Mouse (Mus musculus) liver, postnatal 0 days (tissue): Measurements from ENCODE around the gene Chd6. TPM values are rescaled to one million over a fixed set of nuclear protein-coding genes. Genes with fewer than 3 reads are reported as not detected.

ENCODE experiments used
- ATAC-seq: fragments of 200-750 bp; cut with Nextera tagmentation; 2 replicates; pipeline ENCODE4 v1.8.0; 2017; ENCODE audit warnings: mild to moderate bottlenecking, moderate library complexity
- DNase-seq: peaks from one replicate; pipeline ENCODE4 v3.0.0-alpha.2; 2016
- H3K27ac ChIP-seq: fragments of 300-500 bp; sonication (generic); 2 replicates; pipeline ENCODE4 v1.5.1; 2014; ENCODE audit warnings: antibody characterized with exemption, moderate library complexity, mild to moderate bottlenecking, low read depth
- H3K27me3 ChIP-seq: fragments of 300-500 bp; sonication (generic); 2 replicates; pipeline ENCODE4 v1.6.1; 2014; ENCODE audit warnings: low read length, control low read depth, mixed read lengths; ENCODE audit not compliant: insufficient read depth
- H3K36me3 ChIP-seq: fragments of 300-500 bp; sonication (generic); replicated peaks from 2 replicates; pipeline ENCODE4 v1.6.1; 2014; ENCODE audit warnings: mild to moderate bottlenecking, control low read depth, low read length, moderate library complexity, mixed read lengths; ENCODE audit not compliant: insufficient read depth
- H3K4me1 ChIP-seq: fragments of 300-500 bp; sonication (generic); 2 replicates; pipeline ENCODE4 v1.6.1; 2014; ENCODE audit warnings: antibody characterized with exemption, mild to moderate bottlenecking, control low read depth; ENCODE audit not compliant: insufficient read depth
- H3K4me2 ChIP-seq: fragments of 300-500 bp; sonication (generic); 2 replicates; pipeline ENCODE4 v1.6.1; 2014; ENCODE audit warnings: low read depth, mild to moderate bottlenecking, low read length, moderate library complexity, mixed read lengths
- H3K4me3 ChIP-seq: fragments of 300-500 bp; sonication (generic); 2 replicates; pipeline ENCODE4 v1.5.1; 2014; ENCODE audit warnings: low read depth, low read length
- H3K9ac ChIP-seq: fragments of 300-500 bp; sonication (generic); replicated peaks from 2 replicates; pipeline ENCODE4 v1.6.1; 2014; ENCODE audit warnings: mild to moderate bottlenecking, moderate library complexity
- H3K9me3 ChIP-seq: fragments of 300-500 bp; sonication (generic); 2 replicates; pipeline ENCODE4 v1.6.1; 2016; ENCODE audit warnings: mild to moderate bottlenecking, control low read depth, low read length, mixed read lengths
- CTCF ChIP-seq: sonication (generic); IDR thresholded peaks from 2 replicates; pipeline ENCODE4 v1.5.1; 2016; ENCODE audit warnings: antibody characterized with exemption, low read depth
- EP300 ChIP-seq: IDR thresholded peaks from 2 replicates; pipeline ENCODE4 v1.6.1; 2016; ENCODE audit warnings: antibody characterized with exemption, low read depth, mild to moderate bottlenecking
- WGBS: fragments of 180-500 bp; shearing (Covaris S2); extraction: QIAGEN DNeasy Blood & Tissue Kit; methylation state at CpG from one replicate; pipeline ENCODE4 v1.1.7; 2014; ENCODE audit not compliant: insufficient replicate concordance; 5-methylcytosine and 5-hydroxymethylcytosine counted together
- polyA plus RNA-seq: library from polyadenylated mRNA; unstranded; fragments of >200 nt; fragmentation: Nextera tagmentation; extraction: Ambion mirVana; gene quantifications from 2 replicates; pipeline ENCODE4 v1.2.1, GENCODE M21; 2015

Chd6 gene
- polyA plus RNA-seq, 1 experiment from 2014 or later, result 4.0 TPM

DNA sequence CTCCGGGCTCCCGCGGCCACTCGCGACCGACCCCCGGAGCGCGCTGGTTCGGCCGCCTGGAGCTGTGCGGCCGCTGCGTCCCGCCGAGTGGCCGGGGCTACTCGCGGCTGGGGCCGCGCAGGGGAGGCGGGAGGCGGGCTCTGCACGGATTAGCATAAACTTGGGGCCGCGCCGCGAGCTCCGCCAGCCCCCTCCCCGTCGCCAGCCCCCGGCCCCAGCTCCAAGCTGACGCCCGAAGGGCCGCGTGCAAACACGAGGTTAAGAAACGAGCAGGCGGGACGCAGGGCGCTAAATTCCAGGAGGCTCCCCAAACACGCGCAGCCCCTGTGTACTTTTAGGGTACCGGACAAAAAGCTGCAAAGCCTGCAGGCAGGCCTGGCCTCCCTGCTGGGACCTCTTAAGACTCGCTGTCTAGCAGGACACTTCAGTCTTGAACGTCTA, 196.6 kb downstream of the Chd6 start, which contains the start of gene Emilin3:
Emilin3 (minus strand) TSS at position 98 of the 441 bp plus-strand sequence.
- WGBS, result 8% methylated on average over 35 of the region's 46 CpGs
- H3K27me3 ChIP-seq, result peaks cover 34% of the 10 kb centered on the region
- 0 out of 2 replicates have a peak, but pooled peaks cover 4% of the 10 kb centered on the region for H3K4me1 ChIP-seq
- no peak within 1 kb of the TSS for H3K27ac ChIP-seq
- no peaks in the 10 kb centered on the region for H3K9me3 ChIP-seq
- H3K4me3 ChIP-seq, result peak within 1 kb of the TSS; percentile 27
- ATAC-seq (no peak), DNase-seq (no peak)
- peak within 1 kb of the TSS; percentile 63 for H3K4me2 ChIP-seq
- TF ChIP-seq EP300 (no peak), CTCF (no peak)
- H3K9ac ChIP-seq, result no peak within 1 kb of the TSS
- H3K36me3 ChIP-seq, result no peaks in the 10 kb centered on the region

DNA sequence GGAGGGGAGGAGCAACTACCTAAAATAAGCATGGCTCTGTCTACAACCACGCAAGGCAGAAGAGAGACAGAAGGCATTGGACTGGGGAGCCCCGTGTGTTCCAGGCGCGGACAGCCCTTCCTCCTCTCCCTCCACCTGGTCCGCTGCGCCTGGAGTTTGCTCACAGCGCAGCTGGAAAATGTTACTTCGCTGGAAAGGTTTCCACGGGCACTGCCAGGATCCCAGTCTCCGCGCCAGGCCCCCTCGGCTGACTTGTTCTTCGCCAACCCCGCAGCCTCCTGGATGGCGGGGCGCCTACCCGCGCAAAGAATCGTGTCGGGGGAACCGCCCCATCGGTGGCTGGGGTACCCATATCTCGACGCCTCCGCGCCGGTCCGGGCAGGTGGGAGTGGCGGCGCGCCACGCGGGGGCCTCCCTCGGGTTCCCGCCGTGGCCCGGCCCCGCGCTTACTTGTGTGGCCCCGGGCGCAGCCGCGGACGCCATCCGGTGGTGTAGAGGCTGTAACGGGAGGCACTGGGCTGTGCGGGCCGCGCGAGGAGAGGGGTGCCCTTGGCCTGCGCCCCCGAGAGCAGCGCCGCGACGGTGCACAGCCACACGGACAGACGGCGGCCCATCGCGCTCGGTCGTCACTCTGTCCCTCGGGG, 197.2 kb downstream of the Chd6 start:
- TF ChIP-seq CTCF (no peak), EP300 (no peak)
- 3% methylated on average over 49 of the region's 64 CpGs for WGBS

DNA sequence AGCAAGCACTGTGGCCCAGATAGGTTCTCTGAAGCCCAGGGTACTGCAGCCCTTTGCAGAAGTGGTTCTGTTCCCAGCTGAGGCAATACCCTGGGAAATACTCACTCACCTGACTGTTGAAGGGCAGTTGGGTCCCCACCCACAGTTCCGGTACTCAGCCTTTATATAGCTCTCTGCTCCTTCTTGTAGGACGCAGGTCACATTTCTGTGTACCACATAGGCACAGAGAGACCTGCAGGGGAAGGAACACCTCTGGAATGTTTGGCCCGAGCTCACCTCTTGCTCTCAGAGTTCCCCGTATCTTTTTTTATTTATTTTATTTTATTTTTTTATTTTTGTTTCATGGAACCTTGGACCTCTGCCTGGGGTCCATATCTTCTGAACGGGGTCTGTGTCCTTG, 198.2 kb downstream of the Chd6 start:
- WGBS, result 71% methylated on average over 5 of the region's 5 CpGs
- Histone ChIP-seq H3K9ac (no peak overlapping the region), H3K36me3 (no peaks in the 10 kb centered on the region), H3K4me2 (no peak overlapping the region), H3K4me3 (no peak overlapping the region), H3K27me3 (peaks cover 34% of the 10 kb centered on the region), H3K27ac (no peak overlapping the region), H3K4me1 (0 out of 2 replicates have a peak, but pooled peaks cover 4% of the 10 kb centered on the region), H3K9me3 (no peaks in the 10 kb centered on the region)
- TF ChIP-seq CTCF (no peak), EP300 (no peak)
- DNase-seq (no peak), ATAC-seq (no peak)

More for the DNA sequence above, 197.2 kb downstream of the Chd6 start:
- Histone ChIP-seq H3K27me3 (peaks cover 34% of the 10 kb centered on the region), H3K36me3 (no peaks in the 10 kb centered on the region), H3K9me3 (no peaks in the 10 kb centered on the region), H3K4me3 (peak overlapping the region; percentile 27), H3K4me1 (0 out of 2 replicates have a peak, but pooled peaks cover 4% of the 10 kb centered on the region), H3K9ac (no peak overlapping the region), H3K27ac (no peak overlapping the region), H3K4me2 (peak overlapping the region; percentile 63)
- ATAC-seq (no peak), DNase-seq (no peak)

DNA sequence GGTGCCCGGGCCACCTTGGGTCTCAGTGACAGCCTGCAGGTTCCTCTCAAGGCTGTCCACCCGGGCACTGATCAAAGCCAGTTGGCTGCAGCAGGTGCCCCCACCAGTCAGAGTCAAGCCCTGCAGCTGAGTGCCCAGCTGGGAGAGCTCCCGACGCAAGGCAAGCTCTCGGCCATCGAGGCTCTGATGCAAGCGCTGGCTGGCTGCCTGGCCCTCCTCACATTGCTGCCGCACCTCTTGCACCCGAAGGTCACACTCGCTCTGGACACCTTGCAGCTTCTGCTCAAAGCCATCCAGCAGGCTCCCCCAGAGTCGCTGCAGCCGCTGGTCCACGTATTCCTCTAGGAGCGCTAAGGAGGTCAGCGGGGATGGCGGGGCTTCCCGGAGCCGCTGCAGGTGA, 200.3 kb downstream of the Chd6 start:
- DNase-seq, result peak; percentile 30
- H3K36me3 ChIP-seq, result no peaks in the 10 kb centered on the region
- H3K4me3 ChIP-seq, result no peak overlapping the region
- no peak overlapping the region for H3K4me2 ChIP-seq
- no peak for TF ChIP-seq EP300
- no peak for TF ChIP-seq CTCF
- no peak for ATAC-seq
- WGBS, result 53% methylated on average over 18 of the region's 18 CpGs
- 0 out of 2 replicates have a peak, but pooled peaks cover 4% of the 10 kb centered on the region for H3K4me1 ChIP-seq
- H3K27ac ChIP-seq, result no peak overlapping the region
- H3K9ac ChIP-seq, result no peak overlapping the region
- H3K9me3 ChIP-seq, result no peaks in the 10 kb centered on the region
- H3K27me3 ChIP-seq, result peaks cover 31% of the 10 kb centered on the region

DNA sequence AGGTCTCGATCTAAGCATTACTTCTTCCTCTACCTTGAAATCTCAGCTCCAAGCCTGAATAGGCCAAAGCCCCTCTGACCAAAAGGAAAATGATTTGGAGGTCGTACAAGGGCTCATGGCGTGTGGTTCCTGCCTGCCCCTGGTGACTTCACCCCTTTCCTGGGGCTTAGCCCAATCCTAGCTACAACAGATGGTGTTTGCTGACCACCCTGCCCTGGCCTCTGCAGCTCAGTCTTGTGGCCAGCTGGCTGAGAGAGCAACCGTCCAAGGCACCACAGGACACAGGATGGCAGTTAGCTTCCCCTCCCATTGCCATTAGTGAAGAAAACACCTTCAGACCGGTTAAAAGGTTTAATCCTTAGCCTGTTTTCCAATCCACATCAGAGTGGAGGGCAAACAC, 202.8 kb downstream of the Chd6 start:
- no peak overlapping the region for H3K27ac ChIP-seq
- H3K9me3 ChIP-seq, result no peaks in the 10 kb centered on the region
- TF ChIP-seq EP300 (no peak), CTCF (no peak)
- no peaks in the 10 kb centered on the region for H3K36me3 ChIP-seq
- no peak for ATAC-seq
- H3K4me3 ChIP-seq, result no peak overlapping the region
- 61% methylated on average over 5 of the region's 5 CpGs for WGBS
- no peak overlapping the region for H3K9ac ChIP-seq
- no peak overlapping the region for H3K4me2 ChIP-seq
- DNase-seq, result no peak
- H3K27me3 ChIP-seq, result peaks cover 7% of the 10 kb centered on the region
- no peaks in the 10 kb centered on the region for H3K4me1 ChIP-seq

DNA sequence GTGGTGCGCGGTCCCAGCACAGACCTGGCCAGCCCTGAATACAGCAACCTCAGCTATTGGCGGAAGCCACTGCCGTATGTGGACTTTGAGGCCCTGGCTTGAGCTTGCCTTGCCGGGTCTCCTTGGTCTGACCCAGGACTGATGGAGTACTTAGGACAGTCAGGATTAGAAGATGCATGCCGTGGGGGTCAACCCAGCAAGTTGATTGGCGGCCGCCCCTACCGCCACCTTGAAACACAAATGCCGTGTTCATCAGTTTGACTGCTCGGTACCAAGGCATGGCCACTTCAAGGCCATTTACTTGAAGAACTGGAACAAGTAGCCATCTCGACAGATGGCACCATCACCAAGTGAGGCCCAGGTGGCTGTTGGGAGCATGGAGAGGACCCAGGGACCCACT, 203.6 kb downstream of the Chd6 start:
- Histone ChIP-seq H3K9me3 (no peaks in the 10 kb centered on the region), H3K27me3 (no peaks in the 10 kb centered on the region; the same call in 1 of the 2 replicates), H3K36me3 (no peaks in the 10 kb centered on the region), H3K4me1 (no peaks in the 10 kb centered on the region), H3K4me2 (no peak overlapping the region), H3K4me3 (no peak overlapping the region), H3K9ac (no peak overlapping the region), H3K27ac (no peak overlapping the region)
- TF ChIP-seq EP300 (no peak), CTCF (no peak)
- 88% methylated on average over 12 of the region's 12 CpGs for WGBS
- DNase-seq (no peak), ATAC-seq (no peak)
